8 mouse cellular contexts compared by ENCODE assay signal in genomic region chr17:21009726-21010125, GRCm38 (mm10). TPM values are rescaled to one million over a fixed set of nuclear protein-coding genes. Genes with fewer than 3 reads are reported as not detected.
A peak's percentile ranks its signal among the peaks of the same experiment; 100 is the strongest.
DNase-seq lines count a peak whose midpoint lies in the region; ATAC-seq and TF ChIP-seq lines count a peak whose summit lies in the region.

No protein-coding gene starts in this region.

- H3K79me2 ChIP-seq in MEL (ENCODE audit: control insufficient read depth, insufficient read depth, low read length, poor library complexity) = peaks cover 16% of the 10 kb centered on the region

- peaks cover 34% of the 10 kb centered on the region for H3K36me3 ChIP-seq in heart, embryonic 14.5 days (ENCODE audit: control insufficient read depth, insufficient read depth, low read length)
- H3K36me3 ChIP-seq in MEL (ENCODE audit: control insufficient read depth in 1 of 2, insufficient read depth in 2 of 2, low read length in 2 of 2) = peaks cover 4 to 7% of the 10 kb centered on the region in 2 experiments
- peaks cover 18% of the 10 kb centered on the region for H3K36me3 ChIP-seq in heart, postnatal 0 days (replicated peaks; ENCODE audit: control insufficient read depth, insufficient read depth, low read length)
- peaks cover 11% of the 10 kb centered on the region; the same call in 1 of the 2 replicates for H3K36me3 ChIP-seq in midbrain, embryonic 11.5 days (ENCODE audit: control insufficient read depth, insufficient read depth, low read length)

- no peak for TF ChIP-seq EP300 in MEL (IDR thresholded peaks at IDR 0.05; ENCODE audit: low read depth in 1 of 2, low read length in 2 of 2)
- TF ChIP-seq EP300 in heart, postnatal 0 days (IDR thresholded peaks at IDR 0.05; ENCODE audit: low read depth) = no peak

- no peak for DNase-seq in heart, adult 8-10 months (ENCODE audit: low spot score)
- peak; percentile 73 for DNase-seq in MEL (ENCODE audit: low read depth, low spot score)
- DNase-seq in heart, postnatal 0 days (ENCODE audit: low spot score) = no peak
- DNase-seq in midbrain, embryonic 11.5 days (ENCODE audit: low spot score, missing footprints) = no peak
- DNase-seq in ovary, adult 18-20 months (ENCODE audit: low spot score) = no peak
- DNase-seq in layer of hippocampus, adult 9-10 months (ENCODE audit: low spot score) = no peak

- peak overlapping the region; percentile 94 for H3K9ac ChIP-seq in heart, embryonic 14.5 days (ENCODE audit: low read length)
- peak overlapping the region; percentile 88 for H3K9ac ChIP-seq in MEL (ENCODE audit: control insufficient read depth, low read depth, low read length, poor library complexity, severe bottlenecking)
- peak overlapping the region; percentile 84 for H3K9ac ChIP-seq in heart, postnatal 0 days (replicated peaks; ENCODE audit: low read depth, low read length)
- peak overlapping the region; percentile 71 for H3K9ac ChIP-seq in midbrain, embryonic 11.5 days (ENCODE audit: low read length)

- H3K9me3 ChIP-seq in heart, embryonic 14.5 days (ENCODE audit: control insufficient read depth, low read length) = no peaks in the 10 kb centered on the region
- H3K9me3 ChIP-seq in MEL (replicated peaks; ENCODE audit: insufficient read depth, low read length) = no peaks in the 10 kb centered on the region
- H3K9me3 ChIP-seq in heart, postnatal 0 days (replicated peaks; ENCODE audit: control insufficient read depth, low read length) = no peaks in the 10 kb centered on the region
- H3K9me3 ChIP-seq in midbrain, embryonic 11.5 days (ENCODE audit: control insufficient read depth, low read length) = no peaks in the 10 kb centered on the region

- TF ChIP-seq POLR2A in MEL (IDR thresholded peaks at IDR 0.05; ENCODE audit: control insufficient read depth in 1 of 2, insufficient read depth in 1 of 2, low read depth in 1 of 2, low read length in 2 of 2, poor library complexity in 1 of 2) = no peak

- H3K27me3 ChIP-seq in heart, embryonic 14.5 days (ENCODE audit: control insufficient read depth, insufficient read depth, low read length) = no peaks in the 10 kb centered on the region
- no peaks in the 10 kb centered on the region for H3K27me3 ChIP-seq in MEL (ENCODE audit: control insufficient read depth in 1 of 2, insufficient read depth in 2 of 2, low read length in 2 of 2)
- H3K27me3 ChIP-seq in heart, postnatal 0 days (ENCODE audit: control insufficient read depth, insufficient read depth, low read length) = no peaks in the 10 kb centered on the region
- no peaks in the 10 kb centered on the region for H3K27me3 ChIP-seq in midbrain, embryonic 11.5 days (ENCODE audit: control insufficient read depth, insufficient read depth, low read length)

- H3K4me1 ChIP-seq in heart, embryonic 14.5 days (ENCODE audit: control insufficient read depth in 2 of 2, insufficient read depth in 2 of 2, low read length in 2 of 2) = peaks cover 8 to 17% of the 10 kb centered on the region in 2 experiments
- H3K4me1 ChIP-seq in MEL (ENCODE audit: control insufficient read depth in 1 of 2, insufficient read depth in 2 of 2, low read length in 2 of 2) = peaks cover 2 to 7% of the 10 kb centered on the region in 2 experiments; a peak in 2 of 4 replicates
- peaks cover 21% of the 10 kb centered on the region for H3K4me1 ChIP-seq in heart, postnatal 0 days (ENCODE audit: control insufficient read depth, insufficient read depth)
- peaks cover 8% of the 10 kb centered on the region for H3K4me1 ChIP-seq in midbrain, embryonic 11.5 days (ENCODE audit: control insufficient read depth, insufficient read depth, low read length)

- peak overlapping the region; percentile 95 for H3K4me2 ChIP-seq in heart, embryonic 14.5 days (ENCODE audit: low read length)
- H3K4me2 ChIP-seq in heart, postnatal 0 days (ENCODE audit: low read depth, low read length) = peak overlapping the region; percentile 72
- peak overlapping the region; percentile 85 for H3K4me2 ChIP-seq in midbrain, embryonic 11.5 days

- no peak for ATAC-seq in heart, embryonic 14.5 days (ENCODE audit: insufficient number of reproducible peaks, insufficient read depth, low FRiP score, low read depth)
- no peak for ATAC-seq in heart, postnatal 0 days (ENCODE audit: insufficient read depth, low read depth)
- no peak for ATAC-seq in midbrain, embryonic 11.5 days (ENCODE audit: low FRiP score)
- no peak for ATAC-seq in inflammation-experienced regulatory T-cells, adult 6 months

- WGBS in heart, embryonic 14.5 days = 27% methylated on average over 1 of the region's 1 CpGs
- 28% methylated on average over 1 of the region's 1 CpGs for WGBS in heart, postnatal 0 days
- 48% methylated on average over 1 of the region's 1 CpGs for WGBS in midbrain, embryonic 11.5 days

- H3K27ac ChIP-seq in heart, embryonic 14.5 days (replicated peaks in 1 of 2; ENCODE audit: control insufficient read depth in 1 of 2, insufficient read depth in 1 of 2, low read depth in 2 of 2, low read length in 2 of 2) = peak overlapping the region; percentile 82 to 86; a peak in 3 of 4 replicates
- H3K27ac ChIP-seq in MEL (ENCODE audit: control insufficient read depth, low read depth, low read length) = peak overlapping the region; percentile 82
- peak overlapping the region; percentile 90 for H3K27ac ChIP-seq in heart, postnatal 0 days (ENCODE audit: low read depth)
- H3K27ac ChIP-seq in midbrain, embryonic 11.5 days (ENCODE audit: low read depth, low read length) = no peak overlapping the region

- TF ChIP-seq RAD21 in MEL (IDR thresholded peaks at IDR 0.05; ENCODE audit: low read depth, low read length) = no peak

- H3K4me3 ChIP-seq in heart, embryonic 14.5 days (ENCODE audit: control insufficient read depth in 1 of 2, insufficient read depth in 1 of 2, low read depth in 1 of 2, low read length in 2 of 2) = peak overlapping the region; percentile 71 to 74
- H3K4me3 ChIP-seq in MEL (ENCODE audit: control insufficient read depth in 1 of 2, insufficient read depth in 1 of 2, low read depth in 2 of 2, low read length in 2 of 2) = peak overlapping the region; percentile 84 to 96
- H3K4me3 ChIP-seq in heart, postnatal 0 days (ENCODE audit: low read depth, low read length) = peak overlapping the region; percentile 88
- peak overlapping the region; percentile 84 for H3K4me3 ChIP-seq in midbrain, embryonic 11.5 days (ENCODE audit: low read depth, low read length)

- no peak for TF ChIP-seq CTCF in MEL (IDR thresholded peaks at IDR 0.05 in 2 of 3, conservative IDR thresholded peaks at IDR 0.05 in 1 of 3; ENCODE audit: control insufficient read depth in 1 of 3, insufficient read depth in 1 of 3, low read depth in 2 of 3, low read length in 3 of 3, poor library complexity in 1 of 3, severe bottlenecking in 1 of 3)
- TF ChIP-seq CTCF in heart, postnatal 0 days (IDR thresholded peaks at IDR 0.05; ENCODE audit: low read depth) = no peak

TF ChIP-seq in MEL, 35 proteins besides CTCF, POLR2A, EP300 and RAD21:
- TF ChIP-seq MXI1 (IDR thresholded peaks at IDR 0.05; ENCODE audit: low read depth, low read length) (peak; percentile 21; the same call in 1 of the 2 replicates), KAT2A (conservative IDR thresholded peaks at IDR 0.05; ENCODE audit: low read depth, low read length) (no peak), MYC (IDR thresholded peaks at IDR 0.05; ENCODE audit: low read depth, low read length) (0 out of 2 replicates have a peak, but pooled peaks have one; percentile 10)
TF ChIP-seq in MEL: peak in this region for 2.

RNA-seq across cellular contexts. Expression of gene Zfp160, which starts 1.0 kb away (rescaled TPM):
- 10.2 and 13.3 TPM in 2 replicates for polyA plus RNA-seq in heart, embryonic 14.5 days (2014; fragmentation: Nextera tagmentation; extraction: Ambion mirVana)
- 10 to 100 TPM in 2 of 4 experiments, 1 to 10 TPM in 2; 6.8 to 10.6 (median 8.7) TPM for total RNA-seq in heart, adult 8-10 months (2022)
- total RNA-seq in MEL (2012; rRNA removed) = 9.1 and 11.6 TPM in 2 replicates
- polyA plus RNA-seq in MEL (2012; ENCODE audit: insufficient read depth in 1 of 2, insufficient read length in 2 of 2, low read depth in 1 of 2, low replicate concordance in 2 of 2, missing spikeins in 1 of 2) = 1 to 10 TPM in 1 of 2 experiments, not detected in 1; 7.7 TPM
- 3.6 and 12.7 TPM in 2 replicates for total RNA-seq in heart, postnatal 0 days (2014; rRNA removed; ENCODE audit: low replicate concordance)
- 8.7 and 8.9 TPM in 2 replicates for polyA plus RNA-seq in heart, postnatal 0 days (2015; fragmentation: Nextera tagmentation; extraction: Ambion mirVana)
- polyA plus RNA-seq in midbrain, embryonic 11.5 days (2014; fragmentation: Nextera tagmentation; extraction: Ambion mirVana) = 15.9 and 18.5 TPM in 2 replicates
- 10 to 100 TPM; 17.0 to 25.8 (median 23.2) TPM for polyA plus RNA-seq in inflammation-experienced regulatory T-cells, adult 6 months (2017; shearing (Covaris generic))

RNA-seq across cellular contexts. Expression of gene Vmn1r233, which starts 13.5 kb away (rescaled TPM):
- polyA plus RNA-seq in heart, embryonic 14.5 days (2014; fragmentation: Nextera tagmentation; extraction: Ambion mirVana) = not detected in 2 replicates
- not detected for total RNA-seq in heart, adult 8-10 months (2022)
- total RNA-seq in MEL (2012; rRNA removed) = not detected in 2 replicates
- polyA plus RNA-seq in MEL (2012; ENCODE audit: insufficient read depth in 1 of 2, insufficient read length in 2 of 2, low read depth in 1 of 2, low replicate concordance in 2 of 2, missing spikeins in 1 of 2) = not detected
- total RNA-seq in heart, postnatal 0 days (2014; rRNA removed; ENCODE audit: low replicate concordance) = not detected in 2 replicates
- polyA plus RNA-seq in heart, postnatal 0 days (2015; fragmentation: Nextera tagmentation; extraction: Ambion mirVana) = not detected in 2 replicates
- polyA plus RNA-seq in midbrain, embryonic 11.5 days (2014; fragmentation: Nextera tagmentation; extraction: Ambion mirVana) = not detected in 2 replicates
- polyA plus RNA-seq in inflammation-experienced regulatory T-cells, adult 6 months (2017; shearing (Covaris generic)) = under 1 TPM in 2 of 3 experiments, not detected in 1; 0.09 to 0.12 TPM
